ENCODE assay signal across 8 mouse cellular contexts in genomic region chr11:117685461-117685860, GRCm38 (mm10). TPM values are rescaled to one million over a fixed set of nuclear protein-coding genes. Genes with fewer than 3 reads are reported as not detected.
A peak's percentile ranks its signal among the peaks of the same experiment; 100 is the strongest.
DNase-seq lines count a peak whose midpoint lies in the region; ATAC-seq and TF ChIP-seq lines count a peak whose summit lies in the region.
"Had no signal": no experiment of that assay in that cellular context is flagged by ENCODE, and none has a peak within 500 bp of the region (broad histone marks: within the 10 kb centered on the region; RNA-seq: fewer than 3 reads in every experiment).

No protein-coding gene starts in this region.

- ATAC-seq in midbrain, embryonic 13.5 days, result no peak

- H3K27ac ChIP-seq in small intestine, adult 2 months (ENCODE audit: insufficient read depth, low read depth, low read length), result peak overlapping the region; percentile 54
- H3K27ac ChIP-seq in midbrain, embryonic 13.5 days, result no peak overlapping the region
- H3K27ac ChIP-seq: forebrain, embryonic 12.5 days had no signal

- H3K4me3 ChIP-seq in small intestine, adult 2 months (ENCODE audit: low read depth, low read length), result no peak overlapping the region
- H3K4me3 ChIP-seq in midbrain, embryonic 13.5 days (replicated peaks), result no peak overlapping the region
- H3K4me3 ChIP-seq: forebrain, embryonic 12.5 days had no signal

- WGBS in small intestine, adult 2 months, result 14% methylated on average over 3 of the region's 3 CpGs
- 80% methylated on average over 3 of the region's 3 CpGs for WGBS in midbrain, embryonic 13.5 days

- no peaks in the 10 kb centered on the region for H3K9me3 ChIP-seq in midbrain, embryonic 13.5 days
- H3K9me3 ChIP-seq: forebrain, embryonic 12.5 days had no signal

- H3K4me2 ChIP-seq in midbrain, embryonic 13.5 days (replicated peaks), result no peak overlapping the region
- H3K4me2 ChIP-seq: forebrain, embryonic 12.5 days had no signal

- TF ChIP-seq POLR2A in small intestine, adult 2 months (IDR thresholded peaks at IDR 0.05; ENCODE audit: low read depth, low read length), result no peak

- H3K4me1 ChIP-seq in small intestine, adult 2 months (ENCODE audit: control insufficient read depth, insufficient read depth, insufficient read length, low read length), result peaks cover 7% of the 10 kb centered on the region
- peaks cover 46% of the 10 kb centered on the region for H3K4me1 ChIP-seq in midbrain, embryonic 13.5 days (replicated peaks)

- H3K27me3 ChIP-seq in small intestine, adult 2 months (ENCODE audit: control insufficient read depth, insufficient read depth, low read length), result no peaks in the 10 kb centered on the region
- no peaks in the 10 kb centered on the region for H3K27me3 ChIP-seq in midbrain, embryonic 13.5 days
- H3K27me3 ChIP-seq: forebrain, embryonic 12.5 days had no signal

- DNase-seq in lung, postnatal 36 days, result peak; percentile 15
- no peak for DNase-seq in lung, postnatal 25 days (ENCODE audit: low spot score)
- DNase-seq in adipocyte (ENCODE audit: low spot score), result peak; percentile 23
- peak; percentile 60 for DNase-seq in kidney, adult 18-20 months
- no peak for DNase-seq in urinary bladder, adult 2 months (ENCODE audit: low spot score)

- peak; percentile 9; the same call in 1 of the 2 replicates for TF ChIP-seq CTCF in small intestine, adult 2 months (IDR thresholded peaks at IDR 0.05; ENCODE audit: extremely low read depth, insufficient read length, insufficient replicate concordance, low read depth, low read length)

- no peak overlapping the region for H3K9ac ChIP-seq in midbrain, embryonic 13.5 days (replicated peaks)
- H3K9ac ChIP-seq: forebrain, embryonic 12.5 days had no signal

- H3K36me3 ChIP-seq in small intestine, adult 2 months (ENCODE audit: control insufficient read depth, insufficient read depth, low read length), result no peaks in the 10 kb centered on the region
- no peaks in the 10 kb centered on the region for H3K36me3 ChIP-seq in midbrain, embryonic 13.5 days
- H3K36me3 ChIP-seq: forebrain, embryonic 12.5 days had no signal

RNA-seq across cellular contexts. Expression of gene Tnrc6c, which starts 31.4 kb away (rescaled TPM):
- 5.9 and 14.6 TPM in 2 replicates for polyA plus RNA-seq in small intestine, adult 2 months (2012; rRNA removed)
- 11.9 and 19.1 TPM in 2 replicates for polyA plus RNA-seq in urinary bladder, adult 2 months (2012; rRNA removed)
- 30.3 and 31.7 TPM in 2 replicates for polyA plus RNA-seq in midbrain, embryonic 13.5 days (2015; fragmentation: Nextera tagmentation; extraction: Ambion mirVana)

Comparison
In these comparisons a context has a peak if more than half of its experiments do, and no peak if none do; other contexts are left out.
1. DNase-seq: peak in lung, postnatal 36 days (single experiment), adipocyte (single experiment) and kidney, adult 18-20 months (single experiment); none in lung, postnatal 25 days (single experiment) and urinary bladder, adult 2 months (single experiment).